Mouse (Mus musculus) olfactory bulb, adult 2 months (tissue): Measurements from ENCODE around the gene Asphd1.
A peak's percentile ranks its signal among the peaks of the same experiment; 100 is the strongest.

Experiments
- CTCF ChIP-seq: fragments of 200-500 bp; IDR thresholded peaks from 2 replicates; pipeline ENCODE4 v1.5.1; 2012; ENCODE audit warnings: low read depth, mild to moderate bottlenecking, low read length, moderate library complexity; ENCODE audit not compliant: insufficient read depth
- POLR2A ChIP-seq: fragments of 200-500 bp; IDR thresholded peaks from 2 replicates; pipeline ENCODE4 v1.6.1; 2012; ENCODE audit warnings: mild to moderate bottlenecking, low read depth, low read length, moderate library complexity; ENCODE audit not compliant: insufficient read depth

- TF ChIP-seq CTCF (no peak), POLR2A (peak; percentile 91)
These were observed 51.0 kb downstream of the Asphd1 start for GRCm38 (mm10) chr7:126898102-126898990.
